Mouse (Mus musculus): ENCODE results near the gene Bglap. TPM values are rescaled to one million over a fixed set of nuclear protein-coding genes. Genes with fewer than 3 reads are reported as not detected.

The Bglap gene
- polyA plus RNA-seq, 1 experiment from 2014 or later, result not detected

- H3K36me3 ChIP-seq, result 0 out of 2 replicates have a peak, but pooled peaks cover under 1% of the 10 kb centered on the region
- peak overlapping the region; percentile 72 for H3K4me2 ChIP-seq (replicated peaks)
- H3K4me1 ChIP-seq, result peaks cover 20% of the 10 kb centered on the region
- peak overlapping the region; percentile 71 for H3K4me3 ChIP-seq
- peak overlapping the region; percentile 66 for H3K9ac ChIP-seq (replicated peaks)
- WGBS, result under 1% methylated on average over 27 of the region's 27 CpGs
- no peaks in the 10 kb centered on the region for H3K27me3 ChIP-seq
- peak overlapping the region; percentile 95 for H3K27ac ChIP-seq (replicated peaks)
- H3K9me3 ChIP-seq, result no peaks in the 10 kb centered on the region
- ATAC-seq (replicated peaks), result peak; percentile 57
Measured at GRCm38 (mm10) chr3:88335436-88336053, 48.7 kb downstream of the Bglap start.

GRCm38 (mm10) chr3:88334902-88335435, 49.3 kb downstream of the Bglap start:
- no peak for ATAC-seq (replicated peaks)
- no peaks in the 10 kb centered on the region for H3K27me3 ChIP-seq
- H3K9ac ChIP-seq (replicated peaks), result peak overlapping the region; percentile 66
- peak overlapping the region; percentile 71 for H3K4me3 ChIP-seq
- no peaks in the 10 kb centered on the region for H3K9me3 ChIP-seq
- no peak overlapping the region for H3K27ac ChIP-seq (replicated peaks)
- H3K36me3 ChIP-seq, result no peaks in the 10 kb centered on the region
- peak overlapping the region; percentile 72 for H3K4me2 ChIP-seq (replicated peaks)
- 38% methylated on average over 3 of the region's 3 CpGs for WGBS
- peaks cover 20% of the 10 kb centered on the region for H3K4me1 ChIP-seq

- H3K4me3 ChIP-seq, result no peak overlapping the region
- no peak for ATAC-seq (replicated peaks)
- no peaks in the 10 kb centered on the region for H3K9me3 ChIP-seq
- H3K4me1 ChIP-seq, result peaks cover 20% of the 10 kb centered on the region
- H3K4me2 ChIP-seq (replicated peaks), result no peak overlapping the region
- H3K27ac ChIP-seq (replicated peaks), result no peak overlapping the region
- no peaks in the 10 kb centered on the region for H3K27me3 ChIP-seq
- H3K9ac ChIP-seq (replicated peaks), result no peak overlapping the region
- WGBS, result 63% methylated on average over 12 of the region's 12 CpGs
- no peaks in the 10 kb centered on the region for H3K36me3 ChIP-seq
Measured at GRCm38 (mm10) chr3:88334029-88334658, 50.1 kb downstream of the Bglap start.

Other genes starting within 250 kb of the Bglap start
- 20.1 and 21.3 TPM in 2 replicates for gene Mef2d, start 242.1 kb downstream of the Bglap start, polyA plus RNA-seq (2015; fragmentation: Nextera tagmentation; extraction: Ambion mirVana)
- gene Rhbg, start 129.8 kb downstream of the Bglap start, polyA plus RNA-seq (2015; fragmentation: Nextera tagmentation; extraction: Ambion mirVana), result 0.10 and 0.14 TPM in 2 replicates
- gene Gm38392, start 97.3 kb downstream of the Bglap start, polyA plus RNA-seq (2015; fragmentation: Nextera tagmentation; extraction: Ambion mirVana), result 0.23 TPM in 1 of 2 replicates, not detected in the other
- 9.2 and 9.6 TPM in 2 replicates for gene Tsacc, start 87.5 kb downstream of the Bglap start, polyA plus RNA-seq (2015; fragmentation: Nextera tagmentation; extraction: Ambion mirVana)
- gene Cct3, start 87.3 kb downstream of the Bglap start, polyA plus RNA-seq (2015; fragmentation: Nextera tagmentation; extraction: Ambion mirVana), result 523 and 531 TPM in 2 replicates
- gene Glmp, start 59.4 kb downstream of the Bglap start, polyA plus RNA-seq (2015; fragmentation: Nextera tagmentation; extraction: Ambion mirVana), result 103 and 105 TPM in 2 replicates
- gene Tmem79, start 48.3 kb downstream of the Bglap start, polyA plus RNA-seq (2015; fragmentation: Nextera tagmentation; extraction: Ambion mirVana), result 1.7 and 2.0 TPM in 2 replicates
- gene Smg5, start 48.2 kb downstream of the Bglap start, polyA plus RNA-seq (2015; fragmentation: Nextera tagmentation; extraction: Ambion mirVana), result 59.8 and 65.1 TPM in 2 replicates
- gene Paqr6, start 19.9 kb downstream of the Bglap start, polyA plus RNA-seq (2015; fragmentation: Nextera tagmentation; extraction: Ambion mirVana), result 0.94 and 1.0 TPM in 2 replicates
- gene Bglap3, start 11.7 kb downstream of the Bglap start, polyA plus RNA-seq (2015; fragmentation: Nextera tagmentation; extraction: Ambion mirVana), result 0.27 TPM in 1 of 2 replicates, not detected in the other
- gene Bglap2, start 5.8 kb downstream of the Bglap start, polyA plus RNA-seq (2015; fragmentation: Nextera tagmentation; extraction: Ambion mirVana), result not detected in 2 replicates
- 55.1 and 64.8 TPM in 2 replicates for gene Pmf1, start 25.9 kb upstream of the Bglap start, polyA plus RNA-seq (2015; fragmentation: Nextera tagmentation; extraction: Ambion mirVana)
- gene Slc25a44, start 40.7 kb upstream of the Bglap start, polyA plus RNA-seq (2015; fragmentation: Nextera tagmentation; extraction: Ambion mirVana), result 31.3 and 33.2 TPM in 2 replicates
- 16.3 and 17.7 TPM in 2 replicates for gene Sema4a, start 76.7 kb upstream of the Bglap start, polyA plus RNA-seq (2015; fragmentation: Nextera tagmentation; extraction: Ambion mirVana)
- 23.4 and 27.5 TPM in 2 replicates for gene Lmna, start 125.5 kb upstream of the Bglap start, polyA plus RNA-seq (2015; fragmentation: Nextera tagmentation; extraction: Ambion mirVana)
- 50.6 and 55.6 TPM in 2 replicates for gene Mex3a, start 147.9 kb upstream of the Bglap start, polyA plus RNA-seq (2015; fragmentation: Nextera tagmentation; extraction: Ambion mirVana)
- 0.15 and 0.28 TPM in 2 replicates for gene Rab25, start 163.8 kb upstream of the Bglap start, polyA plus RNA-seq (2015; fragmentation: Nextera tagmentation; extraction: Ambion mirVana)
- gene Lamtor2, start 168.6 kb upstream of the Bglap start, polyA plus RNA-seq (2015; fragmentation: Nextera tagmentation; extraction: Ambion mirVana), result 169 and 187 TPM in 2 replicates
- gene Ubqln4, start 169.3 kb upstream of the Bglap start, polyA plus RNA-seq (2015; fragmentation: Nextera tagmentation; extraction: Ambion mirVana), result 45.8 and 47.6 TPM in 2 replicates
- gene Ssr2, start 191.4 kb upstream of the Bglap start, polyA plus RNA-seq (2015; fragmentation: Nextera tagmentation; extraction: Ambion mirVana), result 133 and 134 TPM in 2 replicates
- gene Arhgef2, start 221.5 kb upstream of the Bglap start, polyA plus RNA-seq (2015; fragmentation: Nextera tagmentation; extraction: Ambion mirVana), result 192 and 193 TPM in 2 replicates

All from forebrain, embryonic 15.5 days (tissue).